Mouse (Mus musculus) C2C12 (cell line): ENCODE results near the gene Ror1.

Experiments
- CEBPB ChIP-seq: IDR thresholded peaks from one replicate; pipeline ENCODE4 v1.6.1; 2011; ENCODE audit warnings: low read depth, mild to moderate bottlenecking, control low read depth, moderate library complexity
- CTCF ChIP-seq: IDR thresholded peaks from one replicate; pipeline ENCODE4 v1.5.1; 2011; ENCODE audit not compliant: control insufficient read depth, insufficient read depth, insufficient read length
- FOSL1 ChIP-seq: IDR thresholded peaks from one replicate; pipeline ENCODE4 v1.8.0; 2011; ENCODE audit warnings: mild to moderate bottlenecking, low read length; ENCODE audit not compliant: poor library complexity, insufficient read depth, severe bottlenecking
- MAX ChIP-seq: IDR thresholded peaks from one replicate; pipeline ENCODE4 v1.6.1; 2011; ENCODE audit warnings: mild to moderate bottlenecking, control low read depth
- MYOD1 ChIP-seq: IDR thresholded peaks from one replicate; pipeline ENCODE4 v1.6.1; 2011; ENCODE audit warnings: low read depth; ENCODE audit not compliant: control insufficient read depth, insufficient read length
- MYOG ChIP-seq: IDR thresholded peaks from one replicate; pipeline ENCODE4 v1.6.1; 2011; ENCODE audit not compliant: control insufficient read depth, insufficient read length; ENCODE audit errors: extremely low read depth
- USF1 ChIP-seq: IDR thresholded peaks from one replicate; pipeline ENCODE4 v1.6.1; 2011; ENCODE audit warnings: low read depth, mild to moderate bottlenecking, control low read depth, moderate library complexity

DNA sequence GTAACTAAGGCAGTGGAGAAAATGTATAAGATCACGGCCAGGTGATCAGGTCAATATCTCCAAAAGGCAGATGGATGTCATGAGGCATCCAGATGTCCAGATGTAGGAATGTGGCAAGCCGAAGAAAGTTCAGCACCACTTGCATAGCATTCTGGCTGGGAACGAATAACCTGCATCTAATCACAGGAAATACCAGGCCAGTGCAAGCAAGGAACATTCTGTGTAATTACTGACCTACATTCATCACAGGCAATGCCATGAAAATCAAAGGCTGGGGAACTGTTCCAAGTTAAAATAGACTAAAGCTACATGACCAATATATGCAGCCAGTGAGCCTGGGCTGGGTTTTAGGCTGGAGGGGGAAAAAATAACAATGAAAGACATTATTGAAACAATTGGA, 140.7 kb downstream of the Ror1 start:
- no peak for TF ChIP-seq CTCF
- no peak for TF ChIP-seq MYOD1
- TF ChIP-seq USF1, result no peak
- no peak for TF ChIP-seq MAX
- no peak for TF ChIP-seq FOSL1
- TF ChIP-seq MYOG, result no peak
- no peak for TF ChIP-seq CEBPB
